Mouse (Mus musculus): Measurements from ENCODE around the gene Smpdl3b.
"Not testable (repeated sequence)": the region's sequence is repeated elsewhere in the genome, so short reads cannot be mapped to it uniquely, and the experiment has no call there.

Smpdl3b gene

GRCm38 (mm10) chr4:132778562-132779201 is 21.6 kb upstream of the Smpdl3b start:
- ATAC-seq (ENCODE audit: low TSS enrichment), result no peak

- ATAC-seq (ENCODE audit: low TSS enrichment), result peak; percentile 72; the same call in 1 of the 2 replicates
Observed at GRCm38 (mm10) chr4:132776764-132777163, 19.7 kb upstream of the Smpdl3b start.

GRCm38 (mm10) chr4:132774905-132775304 is 17.9 kb upstream of the Smpdl3b start:
- no peak for ATAC-seq (ENCODE audit: low TSS enrichment)

- ATAC-seq (ENCODE audit: low TSS enrichment), result no peak
Observed at GRCm38 (mm10) chr4:132771776-132772175, 14.7 kb upstream of the Smpdl3b start.

- ATAC-seq (ENCODE audit: low TSS enrichment), result peak; percentile 99
Observed at GRCm38 (mm10) chr4:132767914-132768876, 11.1 kb upstream of the Smpdl3b start, which contains the start of gene Rpa2. Rpa2 (plus strand) TSS chr4:132768332.

GRCm38 (mm10) chr4:132763125-132763524 is 6.1 kb upstream of the Smpdl3b start:
- ATAC-seq (ENCODE audit: low TSS enrichment), result not testable (repeated sequence)

GRCm38 (mm10) chr4:132762602-132763001 is 5.5 kb upstream of the Smpdl3b start:
- no peak for ATAC-seq (ENCODE audit: low TSS enrichment)

- no peak for ATAC-seq (ENCODE audit: low TSS enrichment)
Observed at GRCm38 (mm10) chr4:132760296-132760695, 3.2 kb upstream of the Smpdl3b start.

GRCm38 (mm10) chr4:132757633-132758351 is 740 bp upstream of the Smpdl3b start:
- ATAC-seq (ENCODE audit: low TSS enrichment), result peak; percentile 45; the same call in 1 of the 2 replicates

- ATAC-seq (ENCODE audit: low TSS enrichment), result no peak
Observed at GRCm38 (mm10) chr4:132752992-132753391, 4.1 kb downstream of the Smpdl3b start.

GRCm38 (mm10) chr4:132749258-132749982 is 7.6 kb downstream of the Smpdl3b start:
- ATAC-seq (ENCODE audit: low TSS enrichment), result no peak

- no peak for ATAC-seq (ENCODE audit: low TSS enrichment)
Observed at GRCm38 (mm10) chr4:132748778-132749177, 8.3 kb downstream of the Smpdl3b start.

- ATAC-seq (ENCODE audit: low TSS enrichment), result no peak
Observed at GRCm38 (mm10) chr4:132747664-132748259, 9.3 kb downstream of the Smpdl3b start.

GRCm38 (mm10) chr4:132746911-132747517 is 10.0 kb downstream of the Smpdl3b start:
- ATAC-seq (ENCODE audit: low TSS enrichment), result no peak

- ATAC-seq (ENCODE audit: low TSS enrichment), result peak; percentile 34; the same call in 1 of the 2 replicates
Observed at GRCm38 (mm10) chr4:132743992-132744911, 12.8 kb downstream of the Smpdl3b start.

- no peak for ATAC-seq (ENCODE audit: low TSS enrichment)
Observed at GRCm38 (mm10) chr4:132741491-132741890, 15.6 kb downstream of the Smpdl3b start.

GRCm38 (mm10) chr4:132737154-132737553 is 19.9 kb downstream of the Smpdl3b start:
- not testable (repeated sequence) for ATAC-seq (ENCODE audit: low TSS enrichment)

- ATAC-seq (ENCODE audit: low TSS enrichment), result no peak
Observed at GRCm38 (mm10) chr4:132735894-132736293, 21.2 kb downstream of the Smpdl3b start.

GRCm38 (mm10) chr4:132735389-132735788 is 21.7 kb downstream of the Smpdl3b start:
- no peak for ATAC-seq (ENCODE audit: low TSS enrichment)

Measured in frontal cortex, adult (tissue).